Mouse (Mus musculus) forebrain, embryonic 15.5 days (tissue): ENCODE data around the gene Apool. TPM values are rescaled to one million over a fixed set of nuclear protein-coding genes. Genes with fewer than 3 reads are reported as not detected.
"Not testable (repeated sequence)": the region's sequence is repeated elsewhere in the genome, so short reads cannot be mapped to it uniquely, and the experiment has no call there.

ENCODE experiments used
- ATAC-seq: fragments of 200-750 bp; cut with Nextera tagmentation; replicated peaks from 2 replicates; pipeline ENCODE4 v1.8.0; 2017; ENCODE audit warnings: mild to moderate bottlenecking, moderate TSS enrichment, moderate library complexity
- H3K27ac ChIP-seq: fragments of 300-500 bp; sonication (generic); replicated peaks from 2 replicates; pipeline ENCODE4 v1.5.1; 2015; ENCODE audit warnings: mild to moderate bottlenecking, inconsistent platforms
- H3K27me3 ChIP-seq: fragments of 300-500 bp; sonication (generic); 2 replicates; pipeline ENCODE4 v1.6.1; 2015; ENCODE audit warnings: inconsistent platforms
- H3K36me3 ChIP-seq: fragments of 300-500 bp; sonication (generic); 2 replicates; pipeline ENCODE4 v1.6.1; 2015; ENCODE audit warnings: mild to moderate bottlenecking, inconsistent platforms
- H3K4me1 ChIP-seq: fragments of 300-500 bp; sonication (generic); 2 replicates; pipeline ENCODE4 v1.6.1; 2015; ENCODE audit warnings: inconsistent platforms
- H3K4me2 ChIP-seq: fragments of 300-500 bp; sonication (generic); replicated peaks from 2 replicates; pipeline ENCODE4 v1.6.1; 2015; ENCODE audit warnings: mild to moderate bottlenecking, inconsistent platforms
- H3K4me3 ChIP-seq: fragments of 300-500 bp; sonication (generic); 2 replicates; pipeline ENCODE4 v1.5.1; 2015; ENCODE audit warnings: mild to moderate bottlenecking, inconsistent platforms
- H3K9ac ChIP-seq: fragments of 300-500 bp; sonication (generic); replicated peaks from 2 replicates; pipeline ENCODE4 v1.6.1; 2015; ENCODE audit warnings: mild to moderate bottlenecking, inconsistent platforms
- H3K9me3 ChIP-seq: fragments of 300-500 bp; sonication (generic); 2 replicates; pipeline ENCODE4 v1.6.1; 2016; ENCODE audit warnings: inconsistent platforms
- whole genome bisulfite sequencing: fragments of 180-500 bp; shearing (Covaris S2); methylation state at CpG from one replicate; pipeline ENCODE4 v1.1.7; 2015; ENCODE audit warnings: mixed read lengths; 5-methylcytosine and 5-hydroxymethylcytosine counted together
- polyA plus RNA-seq: library from polyadenylated mRNA; unstranded; fragments of >200 nt; fragmentation: Nextera tagmentation; extraction: Ambion mirVana; gene quantifications from 2 replicates; pipeline ENCODE4 v1.2.1, GENCODE M21; 2015

Gene Apool
- polyA plus RNA-seq: 23.1 and 24.1 TPM in 2 replicates

- Histone ChIP-seq H3K27ac (no peak within 1 kb of the TSS), H3K9me3 (no peaks in the 10 kb centered on the region), H3K4me1 (peaks cover 3% of the 10 kb centered on the region; the same call in 1 of the 2 replicates), H3K4me2 (peak within 1 kb of the TSS; percentile 40), H3K9ac (peak within 1 kb of the TSS; percentile 51), H3K27me3 (no peaks in the 10 kb centered on the region), H3K4me3 (peak within 1 kb of the TSS; percentile 53), H3K36me3 (no peaks in the 10 kb centered on the region)
- WGBS: 25% methylated on average over 18 of the region's 18 CpGs
- peak; percentile 97 for ATAC-seq
These were observed at the start of gene Apool for GRCm38 (mm10) chrX:112310804-112311530. Gene Apool (plus strand): TSS chrX:112311334.

GRCm38 (mm10) chrX:112273550-112273949, 37.6 kb upstream of the Apool start:
- Histone ChIP-seq H3K27me3 (no peaks in the 10 kb centered on the region), H3K9me3 (no peaks in the 10 kb centered on the region)
- 87% methylated on average over 1 of the region's 1 CpGs for WGBS

GRCm38 (mm10) chrX:112311531-112311887, 375 bp downstream of the Apool start:
- Histone ChIP-seq H3K27me3 (no peaks in the 10 kb centered on the region), H3K36me3 (no peaks in the 10 kb centered on the region), H3K4me1 (peaks cover 3% of the 10 kb centered on the region; the same call in 1 of the 2 replicates), H3K27ac (no peak overlapping the region), H3K9ac (peak overlapping the region; percentile 51), H3K4me3 (peak overlapping the region; percentile 53), H3K4me2 (peak overlapping the region; percentile 40), H3K9me3 (no peaks in the 10 kb centered on the region)
- WGBS: 20% methylated on average over 12 of the region's 12 CpGs
- ATAC-seq: peak; percentile 86; the same call in 1 of the 2 replicates

More at GRCm38 (mm10) chrX:112273550-112273949, 37.6 kb upstream of the Apool start:
- Histone ChIP-seq H3K4me3 (no peak overlapping the region), H3K9ac (no peak overlapping the region), H3K4me2 (no peak overlapping the region), H3K36me3 (no peaks in the 10 kb centered on the region), H3K4me1 (no peaks in the 10 kb centered on the region), H3K27ac (no peak overlapping the region)
- no peak for ATAC-seq

GRCm38 (mm10) chrX:112312094-112312493, 960 bp downstream of the Apool start:
- Histone ChIP-seq H3K27ac (no peak overlapping the region), H3K4me3 (peak overlapping the region; percentile 53), H3K36me3 (no peaks in the 10 kb centered on the region), H3K4me2 (peak overlapping the region; percentile 40), H3K9ac (no peak overlapping the region), H3K9me3 (no peaks in the 10 kb centered on the region), H3K4me1 (peaks cover 3% of the 10 kb centered on the region; the same call in 1 of the 2 replicates), H3K27me3 (no peaks in the 10 kb centered on the region)
- ATAC-seq: no peak
- 61% methylated on average over 1 of the region's 1 CpGs for WGBS

GRCm38 (mm10) chrX:112320273-112320672, 9.1 kb downstream of the Apool start:
- no peaks in the 10 kb centered on the region for H3K4me1 ChIP-seq
- no peak overlapping the region for H3K4me3 ChIP-seq
- no peak for ATAC-seq
- no peak overlapping the region for H3K27ac ChIP-seq
- no peak overlapping the region for H3K9ac ChIP-seq
- no peaks in the 10 kb centered on the region for H3K27me3 ChIP-seq
- no peaks in the 10 kb centered on the region for H3K36me3 ChIP-seq
- no peak overlapping the region for H3K4me2 ChIP-seq
- no peaks in the 10 kb centered on the region for H3K9me3 ChIP-seq

GRCm38 (mm10) chrX:112339486-112339885, 28.4 kb downstream of the Apool start:
- ATAC-seq: no peak
- Histone ChIP-seq H3K27ac (no peak overlapping the region), H3K9me3 (no peaks in the 10 kb centered on the region), H3K27me3 (no peaks in the 10 kb centered on the region), H3K4me1 (no peaks in the 10 kb centered on the region), H3K9ac (no peak overlapping the region), H3K36me3 (no peaks in the 10 kb centered on the region), H3K4me2 (no peak overlapping the region), H3K4me3 (no peak overlapping the region)
- WGBS: 73% methylated on average over 3 of the region's 3 CpGs

- Histone ChIP-seq H3K4me2 (no peak overlapping the region), H3K4me3 (no peak overlapping the region), H3K9me3 (no peaks in the 10 kb centered on the region), H3K27ac (no peak overlapping the region), H3K9ac (no peak overlapping the region), H3K27me3 (no peaks in the 10 kb centered on the region), H3K36me3 (no peaks in the 10 kb centered on the region), H3K4me1 (no peaks in the 10 kb centered on the region)
- 0 out of 2 replicates have a peak, but pooled peaks have one; percentile 38 for ATAC-seq
- 44% methylated on average over 4 of the region's 4 CpGs for WGBS
These were observed 36.6 kb downstream of the Apool start for GRCm38 (mm10) chrX:112347467-112348394.

- Histone ChIP-seq H3K27me3 (no peaks in the 10 kb centered on the region), H3K9me3 (no peaks in the 10 kb centered on the region), H3K9ac (no peak overlapping the region), H3K36me3 (no peaks in the 10 kb centered on the region), H3K4me3 (no peak overlapping the region), H3K4me2 (no peak overlapping the region), H3K27ac (no peak overlapping the region), H3K4me1 (no peaks in the 10 kb centered on the region)
- 22% methylated on average over 3 of the region's 3 CpGs for WGBS
- no peak; the same call in 1 of the 2 replicates for ATAC-seq
These were observed 37.3 kb downstream of the Apool start for GRCm38 (mm10) chrX:112348395-112348791.

GRCm38 (mm10) chrX:112368426-112368825, 57.3 kb downstream of the Apool start:
- Histone ChIP-seq H3K9ac (no peak overlapping the region), H3K4me2 (no peak overlapping the region), H3K27me3 (no peaks in the 10 kb centered on the region), H3K36me3 (no peaks in the 10 kb centered on the region), H3K9me3 (peaks cover 7% of the 10 kb centered on the region), H3K4me1 (no peaks in the 10 kb centered on the region), H3K27ac (no peak overlapping the region), H3K4me3 (no peak overlapping the region)
- no peak for ATAC-seq
- 49% methylated on average over 4 of the region's 4 CpGs for WGBS

- H3K27ac ChIP-seq, H3K9me3 ChIP-seq, H3K27me3 ChIP-seq, H3K36me3 ChIP-seq, H3K4me3 ChIP-seq, H3K9ac ChIP-seq, H3K4me1 ChIP-seq, H3K4me2 ChIP-seq: not testable (repeated sequence)
- peak; percentile 99 for ATAC-seq
- WGBS: 87% methylated on average over 5 of the region's 5 CpGs
These were observed 59.7 kb downstream of the Apool start for GRCm38 (mm10) chrX:112370577-112371410.

- no peaks in the 10 kb centered on the region for H3K27me3 ChIP-seq
- no peak within 1 kb of the TSS for H3K9ac ChIP-seq
- H3K4me1 ChIP-seq: no peaks in the 10 kb centered on the region
- 89% methylated on average over 3 of the region's 3 CpGs for WGBS
- no peak within 1 kb of the TSS for H3K4me2 ChIP-seq
- no peaks in the 10 kb centered on the region for H3K36me3 ChIP-seq
- H3K27ac ChIP-seq: no peak within 1 kb of the TSS
- no peak within 1 kb of the TSS for H3K4me3 ChIP-seq
- ATAC-seq: no peak
- H3K9me3 ChIP-seq: no peaks in the 10 kb centered on the region
These were observed 95.5 kb downstream of the Apool start, which contains the start of gene Satl1 for GRCm38 (mm10) chrX:112406679-112407078. Gene Satl1 (minus strand): TSS chrX:112406779.
